Mouse (Mus musculus) forebrain, embryonic 13.5 days (tissue): ENCODE measurements around the gene Ifi35. TPM values are rescaled to one million over a fixed set of nuclear protein-coding genes. Genes with fewer than 3 reads are reported as not detected.

Experiments
- ATAC-seq: fragments of 200-750 bp; cut with Nextera tagmentation; 2 replicates; pipeline ENCODE4 v1.8.0; 2017
- H3K27ac ChIP-seq: fragments of 300-500 bp; sonication (generic); 2 replicates; pipeline ENCODE4 v1.5.1; 2015; ENCODE audit warnings: inconsistent platforms, mild to moderate bottlenecking, moderate library complexity
- H3K27me3 ChIP-seq: fragments of 300-500 bp; sonication (generic); 2 replicates; pipeline ENCODE4 v1.6.1; 2015; ENCODE audit warnings: mild to moderate bottlenecking, inconsistent platforms
- H3K36me3 ChIP-seq: fragments of 300-500 bp; sonication (generic); 2 replicates; pipeline ENCODE4 v1.6.1; 2015; ENCODE audit warnings: mild to moderate bottlenecking, inconsistent platforms; ENCODE audit not compliant: poor library complexity, severe bottlenecking
- H3K4me1 ChIP-seq: fragments of 300-500 bp; sonication (generic); 2 replicates; pipeline ENCODE4 v1.6.1; 2015; ENCODE audit warnings: inconsistent platforms
- H3K4me2 ChIP-seq: fragments of 300-500 bp; sonication (generic); 2 replicates; pipeline ENCODE4 v1.6.1; 2015; ENCODE audit warnings: inconsistent platforms, mild to moderate bottlenecking, moderate library complexity
- H3K4me3 ChIP-seq: fragments of 300-500 bp; sonication (generic); 2 replicates; pipeline ENCODE4 v1.5.1; 2015; ENCODE audit warnings: mild to moderate bottlenecking, inconsistent platforms
- H3K9ac ChIP-seq: fragments of 300-500 bp; sonication (generic); 2 replicates; pipeline ENCODE4 v1.6.1; 2015; ENCODE audit warnings: mild to moderate bottlenecking, inconsistent platforms
- H3K9me3 ChIP-seq: fragments of 300-500 bp; sonication (generic); replicated peaks from 2 replicates; pipeline ENCODE4 v1.6.1; 2016; ENCODE audit warnings: inconsistent platforms
- WGBS: fragments of 180-500 bp; shearing (Covaris S2); methylation state at CpG from one replicate; pipeline ENCODE4 v1.1.7; 2015; 5-methylcytosine and 5-hydroxymethylcytosine counted together
- microRNA-seq: library from miRNA; unstranded; fragments of <30 nt; microRNA quantifications from one replicate; pipeline ENCODE4, GENCODE M21; 2016
- polyA plus RNA-seq: library from polyadenylated mRNA; unstranded; fragments of >200 nt; fragmentation: Nextera tagmentation; extraction: Ambion mirVana; gene quantifications from 2 replicates; pipeline ENCODE4 v1.2.1, GENCODE M21; 2015

Ifi35 gene
- polyA plus RNA-seq, 1 experiment from 2014 or later, result 2.5 TPM

DNA sequence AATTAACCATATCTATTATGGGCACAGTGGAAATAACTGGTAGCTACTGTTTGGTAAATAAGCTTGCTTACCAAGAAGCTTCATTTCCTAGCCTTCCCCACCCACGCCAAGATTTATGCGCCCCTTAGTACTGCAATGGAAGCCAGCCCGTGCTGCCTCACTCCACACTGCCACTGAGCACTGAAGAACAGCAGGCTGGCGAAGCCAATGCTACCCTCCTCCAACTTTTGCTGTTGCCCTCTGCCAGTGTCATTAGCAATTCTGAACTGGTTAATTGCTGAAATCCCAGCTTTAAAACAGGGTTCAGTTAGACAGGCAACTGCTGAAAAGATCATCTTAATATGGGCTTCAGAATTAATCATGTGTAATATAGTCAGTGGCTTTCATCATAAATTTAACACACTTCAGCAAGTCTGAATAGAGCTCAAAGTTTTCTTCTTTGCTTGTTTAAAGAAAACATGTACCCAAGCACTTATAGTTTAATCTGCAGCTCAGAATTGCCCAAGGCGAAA is 58.1 kb downstream of the Ifi35 start:
- no peak overlapping the region for H3K4me2 ChIP-seq
- H3K36me3 ChIP-seq, result peaks cover 50% of the 10 kb centered on the region
- H3K27me3 ChIP-seq, result no peaks in the 10 kb centered on the region
- H3K4me1 ChIP-seq, result peaks cover 2% of the 10 kb centered on the region; the same call in 1 of the 2 replicates
- 48% methylated on average over 5 of the region's 5 CpGs for WGBS
- H3K9ac ChIP-seq, result no peak overlapping the region
- H3K9me3 ChIP-seq, result no peaks in the 10 kb centered on the region
- ATAC-seq, result no peak; the same call in 1 of the 2 replicates
- no peak overlapping the region for H3K4me3 ChIP-seq
- no peak overlapping the region for H3K27ac ChIP-seq

DNA sequence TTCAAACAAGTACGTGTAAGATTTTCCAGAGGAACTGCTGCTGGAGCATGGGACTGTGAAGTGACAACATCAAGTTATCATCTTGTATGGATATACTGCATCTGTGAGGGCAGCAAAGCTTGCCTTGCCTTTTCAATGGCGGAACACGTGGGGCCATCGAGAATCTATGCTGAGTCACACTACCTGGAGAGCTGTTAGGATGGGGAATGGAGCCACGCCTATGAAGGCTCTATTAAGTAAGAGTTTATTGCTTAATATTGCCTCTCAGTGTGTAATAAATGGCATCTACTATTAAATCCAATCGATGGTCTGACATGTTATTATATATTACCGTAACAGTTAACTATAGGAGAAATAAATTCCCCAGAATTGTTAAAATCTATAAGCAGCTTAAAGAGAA is 58.9 kb downstream of the Ifi35 start:
- H3K4me1 ChIP-seq, result peaks cover 2% of the 10 kb centered on the region; the same call in 1 of the 2 replicates
- H3K4me3 ChIP-seq, result no peak overlapping the region
- no peak for ATAC-seq
- H3K27ac ChIP-seq, result no peak overlapping the region
- no peaks in the 10 kb centered on the region for H3K27me3 ChIP-seq
- no peak overlapping the region for H3K4me2 ChIP-seq
- WGBS, result 94% methylated on average over 7 of the region's 7 CpGs
- H3K9ac ChIP-seq, result no peak overlapping the region
- H3K9me3 ChIP-seq, result no peaks in the 10 kb centered on the region
- H3K36me3 ChIP-seq, result peaks cover 50% of the 10 kb centered on the region

Small RNA genes lying within 50 kb of the gene (microRNA-seq; reads per million reads assigned to microRNA genes)
- not detected for gene Mir6929

Other genes starting within 250 kb of the Ifi35 start
- gene Ezh1, start 221.9 kb upstream of the Ifi35 start, polyA plus RNA-seq, result 12.1 and 13.8 TPM in 2 replicates
- 43.9 and 55.3 TPM in 2 replicates for gene Ramp2, start 202.4 kb upstream of the Ifi35 start, polyA plus RNA-seq
- 92.6 and 109 TPM in 2 replicates for gene Vps25, start 194.7 kb upstream of the Ifi35 start, polyA plus RNA-seq
- 4.4 and 4.5 TPM in 2 replicates for gene Wnk4, start 187.8 kb upstream of the Ifi35 start, polyA plus RNA-seq
- 1.2 and 1.9 TPM in 2 replicates for gene Cntd1, start 169.4 kb upstream of the Ifi35 start, polyA plus RNA-seq
- gene Coa3, start 169.3 kb upstream of the Ifi35 start, polyA plus RNA-seq, result 190 and 203 TPM in 2 replicates
- gene Becn1, start 146.1 kb upstream of the Ifi35 start, polyA plus RNA-seq, result 164 and 175 TPM in 2 replicates
- gene Psme3, start 132.2 kb upstream of the Ifi35 start, polyA plus RNA-seq, result 144 and 145 TPM in 2 replicates
- gene Aoc2, start 123.3 kb upstream of the Ifi35 start, polyA plus RNA-seq, result 1.7 and 2.2 TPM in 2 replicates
- gene Aoc3, start 117.8 kb upstream of the Ifi35 start, polyA plus RNA-seq, result not detected in 2 replicates
- gene G6pc, start 80.8 kb upstream of the Ifi35 start, polyA plus RNA-seq, result not detected in 2 replicates
- 101 and 113 TPM in 2 replicates for gene Aarsd1, start 30.8 kb upstream of the Ifi35 start, polyA plus RNA-seq
- gene Gm27029, start 23.6 kb upstream of the Ifi35 start, polyA plus RNA-seq, result 7.6 and 8.0 TPM in 2 replicates
- gene Rundc1, start 23.3 kb upstream of the Ifi35 start, polyA plus RNA-seq, result 24.2 and 26.3 TPM in 2 replicates
- 1.2 TPM in 2 replicates for gene Ptges3l, start 23.1 kb upstream of the Ifi35 start, polyA plus RNA-seq
- 338 and 387 TPM in 2 replicates for gene Rpl27, start 6.1 kb upstream of the Ifi35 start, polyA plus RNA-seq
- 155 and 197 TPM in 2 replicates for gene Rnd2, start 16.6 kb downstream of the Ifi35 start, polyA plus RNA-seq
- gene Vat1, start 17.8 kb downstream of the Ifi35 start, polyA plus RNA-seq, result 61.3 and 67.0 TPM in 2 replicates
- gene Brca1, start 103.5 kb downstream of the Ifi35 start, polyA plus RNA-seq, result 11.3 and 12.5 TPM in 2 replicates
- gene Nbr1, start 103.7 kb downstream of the Ifi35 start, polyA plus RNA-seq, result 104 and 117 TPM in 2 replicates
- gene Tmem106a, start 133.8 kb downstream of the Ifi35 start, polyA plus RNA-seq, result 1.1 and 1.3 TPM in 2 replicates
- not detected in 2 replicates for gene Gm11634, start 150.8 kb downstream of the Ifi35 start, polyA plus RNA-seq
- gene Rdm1, start 178.8 kb downstream of the Ifi35 start, polyA plus RNA-seq, result 48.9 and 52.6 TPM in 2 replicates
- gene Arl4d, start 217.1 kb downstream of the Ifi35 start, polyA plus RNA-seq, result 32.5 and 40.6 TPM in 2 replicates